Mouse (Mus musculus): Measurements from ENCODE around the gene Smcr8. TPM values are rescaled to one million over a fixed set of nuclear protein-coding genes. Genes with fewer than 3 reads are reported as not detected.
"Not testable (repeated sequence)": the region's sequence is repeated elsewhere in the genome, so short reads cannot be mapped to it uniquely, and the experiment has no call there.

Smcr8 gene
- total RNA-seq, 1 experiment from 2014 or later, result 21.3 TPM

- ATAC-seq (replicated peaks; ENCODE audit: low read depth, poor library complexity, severe bottlenecking), result no peak
Measured at GRCm38 (mm10) chr11:60777801-60778370, 562 bp downstream of the Smcr8 start.

- no peak for ATAC-seq (replicated peaks; ENCODE audit: low read depth, poor library complexity, severe bottlenecking)
Measured at GRCm38 (mm10) chr11:60779673-60780189, 2.4 kb downstream of the Smcr8 start.

DNA sequence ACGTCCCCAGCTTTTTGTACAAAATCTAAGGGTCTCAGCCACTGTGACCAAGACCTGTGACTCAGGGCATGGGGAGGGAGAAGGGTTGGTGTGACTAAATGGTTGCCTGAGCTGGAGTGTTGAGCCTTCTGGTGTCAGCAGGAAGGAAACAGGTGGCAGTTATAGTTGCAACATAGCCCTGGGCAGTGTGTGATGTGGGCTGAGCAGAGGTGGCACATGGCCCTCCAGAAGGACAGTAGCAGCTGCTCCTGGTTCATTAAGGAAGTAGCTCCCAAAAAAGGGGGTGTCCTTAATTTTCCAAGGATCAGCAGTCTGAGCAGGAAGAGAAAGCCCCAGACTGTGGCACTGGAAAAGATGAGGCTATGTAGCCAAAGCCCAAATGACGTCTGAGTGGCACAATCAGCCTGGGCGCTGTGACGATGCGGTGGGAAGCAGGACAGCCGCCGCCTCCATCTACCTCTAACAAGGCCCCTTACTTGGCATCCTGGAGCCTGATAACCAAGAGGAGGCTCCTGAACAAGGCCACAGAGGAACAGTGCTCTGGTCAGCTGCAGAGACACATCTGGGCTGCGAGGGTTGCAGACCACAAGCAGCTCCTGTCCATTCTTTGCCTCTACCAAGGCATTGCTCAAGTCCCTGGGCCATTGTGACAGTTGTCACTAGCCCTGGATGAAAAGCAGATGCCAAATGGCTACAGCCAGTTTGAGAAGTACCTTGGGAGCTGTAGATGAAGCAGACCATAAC, 7.0 kb downstream of the Smcr8 start:
- ATAC-seq (replicated peaks; ENCODE audit: low read depth, poor library complexity, severe bottlenecking), result peak; percentile 81

DNA sequence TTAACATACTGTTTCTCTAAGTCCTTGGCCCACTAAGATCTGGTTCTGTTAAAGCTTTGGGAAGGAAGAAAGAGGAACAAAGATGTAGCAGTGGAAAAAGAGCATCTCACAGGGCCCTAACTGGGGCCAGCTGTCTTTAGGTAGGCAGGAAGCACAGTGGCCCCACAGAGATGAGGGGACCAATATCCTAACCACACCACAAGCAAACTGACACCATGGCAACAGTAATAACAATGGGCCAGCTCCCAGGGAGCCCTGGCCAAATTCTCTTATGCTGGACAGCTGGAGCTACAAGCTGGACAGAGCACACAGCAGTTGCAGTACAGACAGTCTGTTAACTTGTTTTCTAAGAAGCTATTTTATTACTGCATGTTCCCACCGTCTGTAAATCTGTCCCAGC, 10.3 kb downstream of the Smcr8 start:
- peak; percentile 72 for ATAC-seq (replicated peaks; ENCODE audit: low read depth, poor library complexity, severe bottlenecking)

GRCm38 (mm10) chr11:60790472-60790871, 13.1 kb downstream of the Smcr8 start:
- no peak for ATAC-seq (replicated peaks; ENCODE audit: low read depth, poor library complexity, severe bottlenecking)

- ATAC-seq (replicated peaks; ENCODE audit: low read depth, poor library complexity, severe bottlenecking), result no peak
Measured at GRCm38 (mm10) chr11:60796342-60796741, 19.0 kb downstream of the Smcr8 start.

- ATAC-seq (replicated peaks; ENCODE audit: low read depth, poor library complexity, severe bottlenecking), result no peak
Measured at GRCm38 (mm10) chr11:60799977-60800376, 22.7 kb downstream of the Smcr8 start.

- ATAC-seq (replicated peaks; ENCODE audit: low read depth, poor library complexity, severe bottlenecking), result no peak
Measured at GRCm38 (mm10) chr11:60800892-60801291, 23.6 kb downstream of the Smcr8 start.

DNA sequence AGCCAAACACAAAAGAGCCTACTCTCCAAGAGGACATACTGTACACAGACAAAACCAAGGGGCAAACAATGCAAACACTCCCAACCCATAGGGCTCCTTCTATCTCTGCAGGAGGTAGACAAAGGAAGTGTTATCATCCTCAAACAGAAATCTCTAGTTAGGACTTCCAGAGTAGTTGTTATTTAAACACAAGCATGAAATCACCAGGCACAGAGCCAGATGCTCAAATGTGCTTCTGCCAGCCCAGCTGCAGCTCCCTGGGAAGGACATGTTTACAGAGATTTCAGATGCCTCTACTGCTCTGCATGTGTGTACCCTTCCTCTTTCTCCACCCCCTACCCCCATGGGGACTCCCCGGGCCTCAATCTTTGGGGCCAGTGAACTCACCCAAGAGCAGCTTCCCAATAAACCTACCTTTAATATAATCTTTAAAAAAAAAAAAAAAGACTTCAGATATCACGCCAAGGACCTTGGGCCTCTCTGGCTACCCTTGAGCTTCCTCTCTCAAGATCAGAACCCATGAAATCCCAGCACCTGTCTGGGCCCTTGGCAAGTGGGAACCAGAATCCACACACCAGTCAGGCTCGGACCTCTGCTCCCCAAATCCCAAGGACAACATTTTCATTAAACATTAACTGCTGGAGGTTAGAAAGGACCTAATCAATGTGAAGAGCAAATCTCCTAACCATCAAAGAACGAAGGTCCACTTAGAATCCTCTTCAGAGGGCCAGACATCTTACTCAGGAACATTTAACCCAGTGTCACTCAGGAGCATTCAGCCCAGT, 31.2 kb downstream of the Smcr8 start:
- no peak for ATAC-seq (replicated peaks; ENCODE audit: low read depth, poor library complexity, severe bottlenecking)

- no peak for ATAC-seq (replicated peaks; ENCODE audit: low read depth, poor library complexity, severe bottlenecking)
Measured at GRCm38 (mm10) chr11:60809546-60809945, 32.2 kb downstream of the Smcr8 start.

DNA sequence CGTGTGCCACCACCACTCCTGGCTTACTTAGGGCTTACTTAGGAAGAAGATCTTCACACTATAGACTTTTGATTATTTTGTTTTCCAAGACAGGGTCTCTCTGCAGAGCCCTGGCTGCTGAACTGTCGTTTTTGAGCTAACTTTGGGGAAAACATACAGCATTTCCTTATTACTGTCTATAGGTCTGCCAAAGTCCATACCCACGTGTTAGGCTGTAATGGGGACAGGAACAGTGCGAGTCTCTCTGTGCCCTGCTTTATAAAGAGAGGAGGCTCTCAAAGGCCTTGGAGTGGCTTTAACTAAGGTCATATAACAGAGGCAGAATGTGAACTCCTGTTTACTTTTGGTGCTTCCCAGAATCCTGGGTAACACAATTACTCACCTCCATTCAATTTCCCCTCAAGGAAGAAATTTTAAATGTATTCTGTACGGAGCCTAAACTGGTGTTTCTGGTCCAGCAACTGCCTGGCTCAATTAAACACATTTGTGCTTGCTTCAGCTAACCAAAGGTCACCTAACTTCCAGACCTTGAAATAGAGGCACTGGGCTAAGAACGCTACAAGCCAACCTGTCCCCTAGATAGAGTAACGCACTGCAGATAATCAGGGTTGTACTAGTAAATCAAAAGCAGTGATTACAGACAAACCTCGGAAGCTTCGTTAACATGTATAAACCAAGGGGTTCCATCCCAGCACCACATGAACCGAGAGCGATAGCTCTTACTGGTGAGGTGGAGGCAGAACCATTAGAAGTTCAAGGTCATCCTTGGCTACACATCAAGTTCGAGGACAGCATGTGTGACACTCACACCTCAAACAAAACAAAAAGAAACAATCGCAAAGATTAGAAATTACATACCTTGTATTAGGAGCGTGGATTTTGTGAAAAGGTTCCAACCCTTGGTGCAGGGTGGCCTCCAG, 33.0 kb downstream of the Smcr8 start:
- peak; percentile 12; the same call in 1 of the 2 replicates for ATAC-seq (replicated peaks; ENCODE audit: low read depth, poor library complexity, severe bottlenecking)

GRCm38 (mm10) chr11:60811054-60811460, 33.7 kb downstream of the Smcr8 start:
- ATAC-seq (replicated peaks; ENCODE audit: low read depth, poor library complexity, severe bottlenecking), result peak; percentile 99

DNA sequence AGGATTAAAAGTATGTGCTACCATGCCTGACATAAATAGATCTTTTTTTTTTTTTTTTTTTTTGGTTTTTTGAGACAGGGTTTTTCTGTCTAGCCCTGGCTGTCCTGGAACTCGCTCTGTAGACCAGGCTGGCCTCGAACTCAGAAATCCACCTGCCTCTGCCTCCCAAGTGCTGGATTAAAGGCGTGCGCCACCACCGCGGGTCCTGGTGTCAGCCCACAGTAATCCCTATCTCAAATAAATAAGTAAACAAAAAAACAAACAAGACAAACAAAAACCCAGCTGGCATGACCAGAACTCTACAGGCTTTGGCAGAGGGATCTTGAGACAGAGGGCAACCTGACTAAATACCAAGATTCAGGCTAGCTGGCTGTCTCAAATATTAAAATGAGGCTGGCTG, 34.3 kb downstream of the Smcr8 start, which contains the start of gene Shmt1:
TSS of gene Shmt1 (minus strand) at position 101 of the 400 bp plus-strand sequence.
- ATAC-seq (replicated peaks; ENCODE audit: low read depth, poor library complexity, severe bottlenecking), result not testable (repeated sequence)

DNA sequence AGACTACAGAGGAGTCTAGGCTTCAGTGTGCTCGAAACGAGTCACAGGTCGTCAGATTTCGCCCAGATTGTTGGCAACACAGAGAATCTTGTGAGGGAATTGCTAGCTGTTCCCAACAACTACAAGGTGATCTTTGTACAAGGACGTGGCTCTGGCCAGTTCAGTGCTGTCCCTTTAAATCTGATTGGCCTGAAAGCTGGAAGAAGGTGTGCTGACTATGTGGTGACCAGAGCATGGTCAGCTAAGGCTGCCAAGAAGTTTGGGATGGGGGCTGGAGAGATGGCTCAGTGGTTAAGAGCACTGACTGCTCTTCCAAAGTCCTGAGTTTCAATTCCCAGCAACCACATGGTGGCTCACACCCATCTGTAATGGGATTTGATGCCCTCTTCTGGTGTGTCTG, 39.1 kb downstream of the Smcr8 start:
- ATAC-seq (replicated peaks; ENCODE audit: low read depth, poor library complexity, severe bottlenecking), result no peak

DNA sequence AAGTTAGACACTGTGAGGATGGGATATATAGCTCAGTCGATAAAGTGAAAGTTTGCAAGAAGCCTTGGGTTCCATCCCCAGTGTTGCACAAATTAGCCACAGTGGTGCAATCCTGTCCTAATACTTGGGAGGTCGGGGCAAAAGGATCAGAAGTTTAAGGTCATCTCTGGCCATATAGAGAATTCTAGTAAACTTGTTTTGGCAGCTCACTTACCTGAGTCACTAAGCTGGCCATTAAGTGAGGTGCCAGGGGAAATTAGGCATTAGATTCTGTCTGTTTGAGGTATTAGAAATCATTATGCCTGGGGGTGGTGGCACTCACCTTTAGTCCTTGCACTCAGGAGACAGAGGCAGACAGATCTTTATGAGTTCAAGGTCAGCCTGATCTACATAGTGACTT, 46.4 kb downstream of the Smcr8 start:
- ATAC-seq (replicated peaks; ENCODE audit: low read depth, poor library complexity, severe bottlenecking), result no peak

GRCm38 (mm10) chr11:60825191-60825590, 47.9 kb downstream of the Smcr8 start:
- no peak for ATAC-seq (replicated peaks; ENCODE audit: low read depth, poor library complexity, severe bottlenecking)

DNA sequence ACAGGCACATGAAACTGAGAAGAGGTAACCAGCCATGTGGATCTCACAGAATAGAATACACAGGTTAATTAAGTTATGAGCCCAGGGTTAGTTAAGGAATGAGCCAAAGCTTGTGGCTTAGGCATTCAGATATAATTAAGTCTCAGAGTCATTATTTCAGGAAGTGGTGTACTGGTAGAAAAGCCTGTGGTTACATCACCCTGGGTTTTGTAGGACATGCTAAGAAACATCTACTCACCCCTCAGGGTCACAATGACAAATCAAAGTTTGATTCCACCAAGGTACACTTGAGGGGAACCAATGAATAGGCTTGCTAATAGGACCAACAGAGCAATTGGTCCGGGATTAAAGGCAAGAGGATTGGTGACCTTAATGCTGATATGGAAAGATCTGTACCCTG, 49.4 kb downstream of the Smcr8 start:
- peak; percentile 50 for ATAC-seq (replicated peaks; ENCODE audit: low read depth, poor library complexity, severe bottlenecking)

GRCm38 (mm10) chr11:60827241-60827945, 50.1 kb downstream of the Smcr8 start:
- ATAC-seq (replicated peaks; ENCODE audit: low read depth, poor library complexity, severe bottlenecking), result no peak

DNA sequence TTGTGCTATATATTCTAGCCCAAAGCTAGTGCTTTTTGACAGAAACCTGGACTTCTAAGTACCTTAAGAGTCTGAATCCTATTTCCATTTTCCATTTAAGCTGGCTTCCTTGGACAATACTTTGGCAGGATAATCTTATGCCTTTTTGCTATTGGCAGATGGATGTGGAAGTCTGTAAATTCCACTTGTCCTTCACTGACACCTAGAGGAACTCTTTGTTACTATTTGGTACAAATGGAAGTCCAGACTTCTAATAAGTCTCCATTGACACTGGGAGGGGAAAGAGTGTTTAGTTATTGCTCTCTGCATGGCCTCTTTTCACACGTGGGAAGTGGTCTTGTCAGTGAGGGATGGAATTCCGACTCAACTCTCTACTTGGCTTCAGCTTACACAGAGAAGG, 51.6 kb downstream of the Smcr8 start:
- ATAC-seq (replicated peaks; ENCODE audit: low read depth, poor library complexity, severe bottlenecking), result no peak
